Mouse (Mus musculus): ENCODE measurements around the gene Kirrel3.
A peak's percentile ranks its signal among the peaks of the same experiment; 100 is the strongest.

Gene Kirrel3

GRCm38 (mm10) chr9:34518861-34519260 is 33.2 kb downstream of the Kirrel3 start:
- DNase-seq, result no peak

GRCm38 (mm10) chr9:34520234-34520950 is 34.7 kb downstream of the Kirrel3 start:
- no peak for DNase-seq

- DNase-seq, result no peak
These were observed 40.0 kb downstream of the Kirrel3 start for GRCm38 (mm10) chr9:34525695-34526094.

- no peak for DNase-seq
These were observed 53.1 kb downstream of the Kirrel3 start for GRCm38 (mm10) chr9:34538591-34539335.

- DNase-seq, result no peak
These were observed 56.2 kb downstream of the Kirrel3 start for GRCm38 (mm10) chr9:34541908-34542307.

- DNase-seq, result no peak
These were observed 70.0 kb downstream of the Kirrel3 start for GRCm38 (mm10) chr9:34555699-34556098.

- no peak for DNase-seq
These were observed 72.2 kb downstream of the Kirrel3 start for GRCm38 (mm10) chr9:34557846-34558245.

- DNase-seq, result no peak
These were observed 72.7 kb downstream of the Kirrel3 start for GRCm38 (mm10) chr9:34558291-34558899.

GRCm38 (mm10) chr9:34559102-34559501 is 73.4 kb downstream of the Kirrel3 start:
- no peak for DNase-seq

- DNase-seq, result no peak
These were observed 75.6 kb downstream of the Kirrel3 start for GRCm38 (mm10) chr9:34561281-34561680.

GRCm38 (mm10) chr9:34562437-34563000 is 76.8 kb downstream of the Kirrel3 start:
- peak; percentile 29 for DNase-seq

GRCm38 (mm10) chr9:34573906-34574305 is 88.2 kb downstream of the Kirrel3 start:
- DNase-seq, result no peak

GRCm38 (mm10) chr9:34574611-34575010 is 88.9 kb downstream of the Kirrel3 start:
- no peak for DNase-seq

- no peak for DNase-seq
These were observed 93.5 kb downstream of the Kirrel3 start for GRCm38 (mm10) chr9:34579174-34579573.

GRCm38 (mm10) chr9:34580059-34580458 is 94.4 kb downstream of the Kirrel3 start:
- DNase-seq, result no peak

GRCm38 (mm10) chr9:34582496-34582895 is 96.8 kb downstream of the Kirrel3 start:
- DNase-seq, result no peak

- DNase-seq, result no peak
These were observed 99.8 kb downstream of the Kirrel3 start for GRCm38 (mm10) chr9:34585487-34585886.

GRCm38 (mm10) chr9:34586080-34586479 is 100.4 kb downstream of the Kirrel3 start:
- no peak for DNase-seq

GRCm38 (mm10) chr9:34589799-34590198 is 104.1 kb downstream of the Kirrel3 start:
- DNase-seq, result no peak

GRCm38 (mm10) chr9:34592073-34592610 is 106.4 kb downstream of the Kirrel3 start:
- DNase-seq, result no peak

GRCm38 (mm10) chr9:34593889-34594288 is 108.2 kb downstream of the Kirrel3 start:
- no peak for DNase-seq

- no peak for DNase-seq
These were observed 114.6 kb downstream of the Kirrel3 start for GRCm38 (mm10) chr9:34600326-34600725.

- DNase-seq, result no peak
These were observed 118.1 kb downstream of the Kirrel3 start for GRCm38 (mm10) chr9:34603750-34604149.

All from lung, postnatal 14 days (tissue).